Mouse (Mus musculus) ES-E14 (cell line): ENCODE results near the gene Samm50.

Experiments
- HCFC1 ChIP-seq: IDR thresholded peaks from 2 replicates; pipeline ENCODE4 v1.6.1; 2012; ENCODE audit warnings: low read length, inconsistent platforms, borderline replicate concordance; ENCODE audit not compliant: insufficient read depth
- MAFK ChIP-seq: IDR thresholded peaks from 2 replicates; pipeline ENCODE4 v1.6.1; 2014; ENCODE audit warnings: mild to moderate bottlenecking, low read depth, low read length, inconsistent platforms; ENCODE audit not compliant: insufficient read depth

- no peak for TF ChIP-seq MAFK
- TF ChIP-seq HCFC1, result no peak
Measured at GRCm38 (mm10) chr15:84191724-84192057, 350 bp upstream of the Samm50 start.
